Mouse (Mus musculus): ENCODE data around the gene Pcdh7. TPM values are rescaled to one million over a fixed set of nuclear protein-coding genes. Genes with fewer than 3 reads are reported as not detected.

Pcdh7 gene
- total RNA-seq, 2 experiments from 2014 or later = 57.1 to 58.3 TPM

DNA sequence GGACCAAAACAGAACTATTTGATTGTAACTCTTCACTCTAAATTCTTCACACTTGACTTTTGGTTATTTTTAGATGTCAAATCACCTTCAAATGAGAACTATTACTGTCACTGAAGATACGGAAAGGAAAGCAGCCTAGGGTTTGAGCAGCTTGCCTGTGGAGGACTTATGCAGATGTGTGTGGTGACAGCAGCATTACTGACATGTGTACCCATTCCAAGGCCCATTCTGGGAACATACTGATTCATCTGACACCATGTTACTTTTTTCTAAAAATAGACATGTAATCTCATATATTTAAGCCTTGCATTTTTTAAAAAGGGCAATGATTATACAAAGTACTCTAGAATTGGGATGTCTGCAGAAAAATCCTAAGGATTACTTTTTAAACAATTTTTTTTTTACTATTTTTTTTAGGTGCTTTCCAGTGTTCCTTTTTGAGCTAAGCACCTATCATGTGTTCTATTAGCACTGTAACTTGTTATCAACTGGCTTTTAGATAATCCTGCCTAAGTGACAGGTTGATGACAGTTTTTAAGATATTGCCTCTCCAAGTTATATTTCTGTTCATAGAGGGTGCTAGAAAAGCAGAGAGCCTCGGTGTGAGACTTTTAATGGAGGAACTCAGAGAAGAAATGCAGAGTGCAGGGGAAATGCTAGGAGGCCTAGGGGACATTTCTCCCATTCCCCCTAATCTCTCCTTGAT lies 26.3 kb downstream of the Pcdh7 start:
- DNase-seq (ENCODE audit: low spot score in 2 of 2) = no peak

DNA sequence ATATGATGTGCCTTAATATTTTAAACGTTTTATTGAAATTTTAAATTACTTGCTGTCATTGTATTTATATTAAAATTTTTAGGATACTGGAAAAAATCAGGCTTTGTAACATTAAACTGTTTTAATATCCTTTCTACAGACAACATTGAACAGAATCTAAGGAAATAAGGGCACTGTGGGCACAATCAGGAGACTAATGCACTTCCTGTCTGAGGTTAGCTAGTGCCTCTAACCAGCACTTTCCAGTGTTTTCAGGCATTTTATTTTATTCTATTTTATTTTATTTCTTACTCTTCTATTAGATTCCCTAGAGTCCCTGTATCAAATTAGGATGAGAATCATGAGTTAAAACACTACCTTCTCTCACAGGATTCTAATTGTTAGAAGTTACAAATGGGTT lies 28.1 kb downstream of the Pcdh7 start:
- DNase-seq (ENCODE audit: low spot score in 2 of 2) = no peak

DNA sequence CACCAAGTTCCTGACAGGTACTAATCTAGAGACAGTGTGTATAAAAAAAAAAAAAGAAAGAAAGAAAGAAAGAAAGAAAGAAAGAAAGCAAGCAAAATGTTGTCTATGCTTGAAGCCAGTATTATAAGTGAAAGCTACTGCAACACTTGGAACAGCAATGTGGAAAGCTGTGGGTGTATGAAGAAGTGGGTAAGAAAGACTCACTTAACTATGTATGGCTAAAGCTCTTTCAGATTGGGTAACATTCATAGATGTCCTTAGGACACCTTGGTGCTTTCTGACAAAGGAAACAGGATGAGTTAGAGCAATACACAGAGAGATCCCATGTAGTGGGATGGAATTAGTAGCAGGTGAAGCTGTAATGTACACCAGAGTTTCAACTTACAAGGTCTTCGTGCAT lies 32.6 kb downstream of the Pcdh7 start:
- DNase-seq (ENCODE audit: low spot score in 2 of 2) = no peak

DNA sequence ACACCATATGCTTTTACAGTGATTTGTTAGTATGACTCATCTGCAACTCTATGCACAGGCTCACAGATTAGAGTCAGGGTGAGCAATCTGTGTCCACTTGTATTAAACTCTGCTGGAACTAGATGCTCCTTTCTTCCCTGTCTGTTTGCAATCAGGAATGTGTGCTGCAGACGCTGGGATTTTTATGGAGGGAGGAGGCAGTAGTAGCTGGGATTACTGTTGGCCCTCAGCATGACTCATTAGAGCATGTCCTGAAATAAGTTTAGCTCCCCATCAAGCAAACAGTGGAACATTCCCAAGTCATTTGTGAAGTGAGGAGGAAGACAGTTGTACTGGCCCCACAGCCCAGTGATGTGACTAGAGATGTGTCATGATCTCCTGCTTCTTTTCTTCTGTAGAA lies 38.0 kb downstream of the Pcdh7 start:
- DNase-seq (ENCODE audit: low spot score in 2 of 2) = peak in 1 of 2 experiments; percentile 26

DNA sequence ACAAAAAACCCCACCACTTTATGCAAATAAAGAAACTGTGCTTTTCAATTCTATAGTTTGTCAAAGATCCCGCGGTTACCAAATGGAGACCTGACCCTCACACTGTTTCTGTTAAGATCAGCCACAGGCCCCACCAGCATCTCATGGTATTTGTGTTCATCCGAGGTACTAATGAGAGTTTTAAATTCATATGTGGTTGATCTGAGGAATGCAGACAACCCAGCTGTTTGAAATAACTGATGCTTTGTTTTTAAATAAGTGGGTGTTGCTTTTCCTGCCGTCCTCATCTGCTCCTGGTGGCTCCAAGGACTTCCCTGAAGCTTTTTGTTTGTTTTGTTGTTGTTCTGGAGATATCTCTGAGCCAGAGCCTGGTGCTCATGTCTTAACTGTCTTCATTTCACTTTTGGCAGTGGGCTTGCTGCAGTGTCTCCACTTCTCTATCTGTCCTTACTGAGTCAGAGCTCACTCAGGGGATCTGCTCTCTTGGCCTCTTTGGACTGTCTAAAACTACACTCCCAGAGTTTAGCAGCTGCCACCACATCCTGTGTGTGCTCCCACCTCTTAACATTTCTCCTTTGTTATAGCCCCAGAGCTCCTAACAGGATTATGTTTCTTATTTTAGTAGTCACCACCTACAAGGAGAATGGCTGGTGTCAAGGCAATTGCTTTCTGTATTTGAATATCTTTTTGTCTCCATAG lies 39.1 kb downstream of the Pcdh7 start:
- no peak for DNase-seq (ENCODE audit: low spot score in 2 of 2)

DNA sequence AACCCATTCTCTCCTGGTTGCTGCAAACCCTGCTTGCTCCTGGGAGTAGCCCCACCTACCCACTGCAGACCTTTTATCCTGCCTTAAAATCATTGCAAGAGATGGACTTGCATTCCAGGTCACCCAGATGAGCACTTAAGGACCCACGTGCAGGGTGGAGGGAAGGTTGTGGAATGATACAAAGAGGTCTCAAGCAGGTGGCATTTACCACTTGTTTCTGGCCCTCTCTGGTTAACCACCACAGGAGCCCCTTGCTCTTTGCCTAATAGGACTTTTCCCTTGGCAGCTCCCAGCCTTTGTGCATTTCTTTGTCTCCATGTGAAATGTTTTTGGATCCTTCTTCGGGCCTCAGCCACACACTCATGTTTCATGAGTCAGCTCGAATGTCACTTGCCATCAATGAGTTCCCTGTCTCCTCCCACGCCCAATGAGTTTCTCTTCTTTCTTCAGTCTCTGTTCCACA lies 39.7 kb downstream of the Pcdh7 start:
- DNase-seq (ENCODE audit: low spot score in 2 of 2) = no peak

DNA sequence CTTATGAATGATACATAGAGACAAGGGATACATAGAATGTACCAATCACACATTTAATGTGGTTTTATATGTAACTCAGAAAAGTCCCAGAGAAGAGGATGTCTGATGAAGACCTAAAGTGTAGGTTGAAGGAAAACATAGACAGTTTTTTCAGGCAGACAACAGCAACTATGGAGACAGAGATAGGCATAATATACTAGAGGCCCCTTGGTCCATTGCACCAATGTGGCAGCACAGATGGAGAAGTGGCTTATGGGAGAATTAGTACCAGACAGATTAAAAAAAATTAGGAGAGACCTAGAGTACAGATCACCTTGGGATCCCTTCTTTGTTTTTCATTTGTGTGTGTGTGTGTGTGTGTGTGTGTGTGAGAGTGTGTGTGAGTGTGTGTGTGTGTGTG lies 41.2 kb downstream of the Pcdh7 start:
- DNase-seq (ENCODE audit: low spot score in 2 of 2) = no peak

DNA sequence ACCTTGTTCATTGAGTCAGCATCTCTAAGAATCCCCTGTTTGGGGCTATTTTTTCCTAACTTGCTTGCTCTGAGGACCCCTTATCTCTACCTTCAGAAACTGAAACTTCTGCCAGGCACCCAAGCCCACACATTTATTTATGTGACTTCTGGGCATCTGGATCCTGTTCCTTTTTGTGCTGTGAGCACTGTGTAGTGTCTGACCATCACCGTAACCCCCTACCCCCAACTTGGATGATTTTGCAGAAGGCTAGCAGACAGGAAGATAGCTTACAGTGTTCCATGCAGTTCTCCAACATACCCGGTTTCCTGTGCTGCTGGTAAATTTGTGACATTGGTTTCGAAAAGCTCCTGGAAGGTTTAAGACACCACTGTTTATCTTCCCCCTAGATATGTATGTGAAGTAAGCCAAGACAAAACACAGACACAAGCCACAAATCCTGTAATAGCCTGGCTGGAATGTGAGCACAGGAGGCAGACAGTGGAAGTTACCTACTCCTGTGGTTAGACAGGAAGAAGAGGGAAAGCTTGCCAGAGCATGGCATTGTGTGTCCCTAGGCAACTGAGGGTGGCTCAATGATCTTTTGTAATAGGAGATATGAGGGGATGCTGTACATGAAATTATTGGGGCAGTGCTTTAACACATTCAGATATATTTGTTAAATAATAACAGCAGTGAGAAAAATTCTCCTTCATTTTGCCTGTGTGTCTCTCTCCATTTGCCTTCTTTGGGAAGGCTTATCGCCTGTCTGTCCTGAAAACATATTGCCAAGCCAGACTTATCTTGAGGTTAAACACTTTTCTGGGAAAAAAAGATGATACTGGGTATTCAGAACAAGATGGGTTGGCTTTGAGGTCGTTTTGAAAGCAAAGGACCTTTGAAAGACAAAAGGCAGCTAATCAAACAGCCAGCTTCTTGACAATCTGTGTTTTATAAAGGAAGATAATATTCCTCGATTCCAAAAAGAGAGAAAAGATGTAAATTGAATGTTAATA lies 42.6 kb downstream of the Pcdh7 start:
- no peak for DNase-seq (ENCODE audit: low spot score in 2 of 2)

DNA sequence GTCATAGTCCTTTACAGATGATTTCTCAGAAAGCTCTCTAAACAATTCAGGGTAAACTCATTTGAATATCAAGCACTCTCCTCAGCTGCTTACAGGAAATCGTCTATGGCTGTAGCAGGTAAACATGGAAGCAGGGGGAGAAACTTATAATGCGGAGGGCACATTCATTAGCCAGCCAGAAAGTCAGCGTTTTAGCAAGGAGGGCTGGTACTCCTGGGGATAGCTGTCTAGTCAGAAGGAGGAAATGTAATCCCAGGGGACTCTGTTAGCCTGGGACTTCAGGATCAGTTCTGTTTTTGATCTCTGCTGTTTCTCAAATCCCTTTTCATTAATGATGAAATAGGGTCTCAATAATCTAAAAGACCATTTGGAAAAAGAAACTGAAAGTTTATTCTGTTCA lies 47.6 kb downstream of the Pcdh7 start:
- no peak for DNase-seq (ENCODE audit: low spot score in 2 of 2)

DNA sequence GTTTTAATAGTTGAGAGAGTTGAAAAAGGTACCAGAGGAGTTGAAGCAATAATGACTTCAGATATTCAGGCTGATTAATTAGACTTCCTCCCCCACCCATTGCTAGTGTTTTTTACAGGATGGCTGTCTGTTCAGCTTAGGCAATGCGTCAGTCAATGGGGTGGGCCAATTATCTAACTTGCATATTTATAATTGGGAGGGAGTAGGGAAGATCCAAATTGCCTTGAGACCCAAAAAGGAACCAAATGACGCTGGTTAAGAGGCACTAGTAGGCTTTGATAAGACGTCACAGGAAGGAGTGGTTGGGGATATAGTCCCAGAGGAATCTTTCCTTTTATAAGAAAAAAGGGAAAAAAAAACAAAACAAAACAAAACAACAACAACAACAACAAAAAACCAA lies 49.6 kb downstream of the Pcdh7 start:
- DNase-seq (ENCODE audit: low spot score in 2 of 2) = no peak

DNA sequence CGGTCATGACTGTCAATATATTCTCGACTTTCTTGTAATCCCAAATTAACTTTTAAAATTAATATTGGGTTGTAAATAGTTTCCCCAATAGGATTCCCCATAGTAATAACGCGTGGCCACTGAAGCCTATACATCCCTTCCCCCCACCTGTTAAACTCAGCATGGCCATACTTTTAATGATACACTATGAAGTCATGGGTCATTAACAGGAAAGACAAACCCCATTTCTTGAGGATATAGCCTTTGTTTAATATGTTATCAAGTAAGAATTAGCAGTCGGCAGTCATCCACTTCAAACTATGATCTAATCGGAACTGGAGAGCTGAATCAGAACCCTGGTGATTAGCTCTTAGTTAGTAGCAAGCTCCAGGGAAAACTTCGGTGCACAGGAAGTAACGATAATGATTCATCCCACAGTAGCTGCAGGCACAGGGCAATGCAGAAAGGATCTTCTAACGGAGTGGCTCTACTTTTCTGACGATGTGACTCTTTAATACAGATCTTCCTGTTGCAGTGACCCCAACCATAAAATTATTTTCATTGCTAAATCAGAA lies 50.8 kb downstream of the Pcdh7 start:
- DNase-seq (ENCODE audit: low spot score in 2 of 2) = no peak

DNA sequence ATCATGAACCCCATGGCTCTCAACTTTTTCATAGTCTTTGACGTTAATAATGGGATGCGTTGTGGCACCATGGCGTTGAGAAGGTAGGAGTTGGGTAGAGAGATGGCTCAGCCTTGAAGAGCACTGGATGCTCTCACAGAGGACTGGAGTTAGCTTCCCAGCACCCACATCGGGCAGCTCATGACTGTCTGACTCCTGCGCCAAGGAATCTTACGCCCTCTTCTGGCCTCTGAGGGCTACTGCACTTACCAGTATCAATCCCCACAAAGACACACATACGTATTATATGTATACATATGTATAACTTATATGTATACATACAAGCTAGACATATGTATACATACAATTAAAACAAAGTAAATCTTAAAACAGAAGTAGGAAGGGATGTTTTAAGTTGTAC lies 51.9 kb downstream of the Pcdh7 start:
- DNase-seq (ENCODE audit: low spot score in 2 of 2) = no peak

DNA sequence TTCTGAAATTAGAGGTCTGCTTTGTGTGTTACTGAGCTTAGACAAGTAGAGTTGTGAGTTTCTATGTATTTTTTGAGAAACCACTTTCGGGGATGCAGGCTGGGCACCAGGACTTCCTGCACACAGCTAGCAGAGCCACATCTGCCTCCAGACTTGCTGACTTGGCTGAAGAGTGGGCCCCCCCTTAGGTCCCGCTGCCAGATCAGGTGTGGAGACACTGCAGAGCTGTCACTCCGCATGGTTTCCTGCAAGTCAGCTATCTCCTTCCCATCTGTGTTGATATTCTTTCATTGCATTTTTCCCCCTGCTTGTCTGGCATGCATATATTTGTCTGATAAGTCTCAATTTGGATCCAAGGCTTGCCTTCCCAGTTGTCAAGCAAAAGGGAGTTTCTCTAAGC lies 52.6 kb downstream of the Pcdh7 start:
- DNase-seq (ENCODE audit: low spot score in 2 of 2) = no peak

DNA sequence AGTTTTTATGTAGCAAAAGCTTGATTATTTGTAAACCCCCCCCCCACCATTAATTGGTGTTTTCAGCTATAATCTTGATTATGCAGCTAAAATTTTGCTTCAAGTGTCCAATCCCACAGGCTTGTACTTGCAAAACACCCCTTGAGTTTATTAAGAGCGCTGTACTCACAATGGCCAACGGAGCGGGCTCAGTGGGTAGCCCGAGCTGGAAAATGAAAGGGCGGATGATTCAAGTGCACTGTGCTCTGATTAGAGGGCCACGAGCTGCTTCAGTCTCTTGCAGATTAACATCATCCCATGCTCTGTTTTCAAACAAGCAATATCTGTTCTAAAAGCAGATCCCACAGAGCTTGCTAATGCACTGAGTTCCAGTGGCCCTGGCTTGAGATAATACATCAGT lies 53.4 kb downstream of the Pcdh7 start:
- DNase-seq (ENCODE audit: low spot score in 2 of 2) = no peak

DNA sequence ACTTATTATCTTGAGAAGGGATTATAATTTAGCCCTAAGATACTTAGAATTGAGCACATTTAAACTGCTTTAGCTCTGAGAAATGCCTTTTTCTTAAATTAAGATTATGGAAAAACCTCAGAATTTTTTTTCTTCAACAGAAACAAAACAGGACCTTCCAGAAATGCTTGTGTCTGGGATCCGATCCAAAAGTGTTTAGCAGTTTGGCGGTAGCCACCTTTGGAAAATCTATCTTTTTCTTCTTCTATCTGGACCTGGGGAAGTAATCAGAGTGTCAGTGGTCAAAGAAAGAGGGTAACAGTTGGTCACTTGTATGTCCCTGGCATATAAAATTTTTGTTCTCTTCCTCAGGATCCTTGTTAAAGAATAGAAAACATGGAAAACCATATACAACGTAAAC lies 54.9 kb downstream of the Pcdh7 start:
- DNase-seq (ENCODE audit: low spot score in 2 of 2) = no peak

DNA sequence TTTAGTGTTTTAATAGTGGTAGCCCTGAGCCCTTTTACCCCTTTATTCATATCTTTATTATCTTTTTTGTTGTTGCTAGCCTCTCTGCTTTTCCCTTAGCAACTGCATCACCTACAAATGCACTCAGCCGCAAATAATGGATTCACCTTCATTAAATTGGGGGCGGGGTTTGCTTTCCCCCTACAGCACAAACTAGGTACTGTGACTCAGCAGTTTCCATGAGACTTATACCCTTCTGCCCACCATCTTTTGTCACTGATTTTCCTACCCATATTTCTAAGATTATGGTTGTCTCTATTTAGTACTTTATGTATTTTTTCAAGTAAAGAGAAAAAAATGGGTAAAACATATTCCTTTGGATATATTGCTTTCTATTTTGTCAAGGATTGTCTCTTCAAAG lies 56.7 kb downstream of the Pcdh7 start:
- DNase-seq (ENCODE audit: low spot score in 2 of 2) = no peak

DNA sequence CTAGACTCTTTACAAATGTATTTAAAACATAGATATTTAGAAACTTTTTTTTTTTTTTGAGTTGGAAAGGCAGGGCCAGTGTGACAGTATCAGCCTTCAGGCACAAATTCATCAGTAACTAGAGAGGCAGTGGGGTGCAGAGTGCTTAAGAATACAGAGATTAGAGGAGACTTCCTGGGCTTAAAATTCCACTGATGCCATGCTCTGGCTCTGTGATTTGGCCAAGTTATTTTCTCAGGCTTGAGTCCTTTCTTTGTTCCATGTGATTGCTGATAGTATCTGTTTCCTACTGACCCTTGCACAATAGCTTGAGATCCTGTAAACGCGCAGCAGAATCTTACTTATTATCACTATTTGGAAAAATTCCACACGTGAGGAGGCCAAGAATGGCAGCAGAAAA lies 60.3 kb downstream of the Pcdh7 start:
- no peak for DNase-seq (ENCODE audit: low spot score in 2 of 2)

DNA sequence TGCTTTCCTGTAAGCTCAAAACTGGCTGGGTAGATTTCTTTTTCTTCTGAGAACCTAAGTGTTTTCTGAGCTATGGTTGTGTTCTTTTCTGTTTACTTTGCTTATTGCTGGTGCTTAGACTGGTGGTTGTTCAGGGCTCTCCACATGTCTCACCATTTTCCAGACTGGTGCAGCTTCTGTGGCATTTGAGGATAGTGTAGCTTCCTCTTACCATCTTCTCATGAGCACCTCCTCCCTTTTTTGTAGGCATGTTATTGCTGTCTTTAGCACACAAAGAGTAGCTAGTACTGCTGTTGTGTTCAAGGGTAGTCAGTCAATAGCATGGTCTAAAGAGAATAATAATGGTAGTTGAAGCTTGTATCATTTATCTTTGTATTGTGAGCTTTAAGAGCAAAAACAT lies 62.2 kb downstream of the Pcdh7 start:
- no peak for DNase-seq (ENCODE audit: low spot score in 2 of 2)

DNA sequence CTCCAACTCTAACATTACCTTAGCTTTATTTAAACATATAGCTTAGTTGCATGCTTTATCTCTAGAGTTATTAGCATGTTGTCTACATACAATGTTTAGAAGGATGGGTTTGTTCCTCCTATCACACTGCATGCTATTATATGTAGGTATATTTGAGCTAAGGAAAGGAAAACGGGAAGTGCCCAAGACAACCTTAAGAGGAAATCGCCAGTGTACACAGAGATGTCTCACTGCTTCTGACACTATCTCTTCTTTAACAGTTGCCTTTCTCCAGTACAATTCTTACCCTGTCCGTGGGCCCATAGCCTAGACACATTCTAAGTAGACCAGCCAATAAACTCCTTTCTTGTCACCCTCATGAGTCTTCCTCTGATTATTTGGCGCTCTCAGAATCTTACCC lies 62.8 kb downstream of the Pcdh7 start:
- DNase-seq (ENCODE audit: low spot score in 2 of 2) = no peak

DNA sequence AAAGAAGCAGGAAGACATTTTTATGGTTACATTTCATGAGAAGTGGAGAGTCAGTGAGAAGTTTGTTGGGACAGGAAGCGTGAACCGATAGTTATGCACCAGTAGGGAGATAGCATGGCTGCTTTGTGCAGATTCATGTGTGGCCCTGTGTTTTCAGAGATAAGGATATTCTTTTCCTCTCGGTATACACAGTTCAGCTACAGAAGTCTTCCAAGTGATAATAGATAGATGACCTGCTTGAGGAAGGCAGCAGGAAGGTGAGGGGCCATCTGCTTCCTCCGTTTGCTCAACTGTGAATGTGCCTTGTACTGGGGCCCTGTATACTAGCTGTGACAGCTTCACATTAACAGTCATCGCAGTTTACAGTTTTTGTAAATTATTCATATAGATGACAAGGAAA lies 64.2 kb downstream of the Pcdh7 start:
- DNase-seq (ENCODE audit: low spot score in 2 of 2) = no peak

DNA sequence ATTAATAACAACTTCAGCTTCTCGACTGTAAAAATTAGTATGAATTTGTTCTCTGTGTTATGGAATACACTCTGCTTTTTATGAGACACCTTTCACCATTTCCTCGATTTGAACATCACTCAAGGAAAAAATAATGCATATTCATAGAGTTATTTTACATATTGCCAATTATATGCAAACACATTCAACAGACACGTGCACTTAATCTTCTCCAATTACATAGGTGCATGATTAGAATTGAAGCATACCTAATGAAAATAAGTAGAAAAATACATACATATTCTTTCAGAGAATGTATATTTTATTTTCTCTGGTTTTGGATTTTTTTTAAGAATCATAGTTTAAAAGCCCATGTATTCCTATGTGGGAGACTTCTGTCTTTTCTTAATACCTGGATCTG lies 64.8 kb downstream of the Pcdh7 start:
- no peak for DNase-seq (ENCODE audit: low spot score in 2 of 2)
